Mouse (Mus musculus) megakaryocyte, embryonic 14.5 days (primary cell): Measurements from ENCODE around the gene Fam183b.
"Not testable (repeated sequence)": the region's sequence is repeated elsewhere in the genome, so short reads cannot be mapped to it uniquely, and the experiment has no call there.

Experiments used
- FLI1 ChIP-seq: IDR thresholded peaks from 2 replicates; pipeline ENCODE4 v1.6.1; 2012; ENCODE audit warnings: low read length, inconsistent platforms, mixed read lengths
- GATA1 ChIP-seq: IDR thresholded peaks from 3 replicates; pipeline ENCODE4 v1.6.1; 2012; ENCODE audit warnings: mixed read lengths, low read length, inconsistent platforms, borderline replicate concordance

DNA sequence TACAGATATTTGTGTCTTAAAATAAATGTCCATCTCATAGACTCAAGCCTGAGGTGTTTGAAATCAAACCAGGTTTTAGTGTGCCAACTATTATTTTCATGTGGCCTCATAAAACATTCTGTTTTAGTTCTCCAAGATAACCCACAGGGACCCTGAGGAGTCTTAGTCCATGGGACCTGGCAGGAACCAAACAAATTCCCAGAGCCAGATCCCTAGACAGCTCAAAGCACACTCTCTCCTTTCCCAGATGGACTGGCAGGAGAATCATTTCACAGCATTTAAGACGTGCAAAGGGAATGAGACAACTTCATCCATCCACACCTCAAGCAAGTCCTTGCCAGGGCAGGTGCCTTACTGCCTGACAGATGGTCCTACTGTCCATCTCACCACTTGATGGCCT is 12.9 kb upstream of the Fam183b start, which contains the start of gene Olfr313:
- TF ChIP-seq GATA1, FLI1: not testable (repeated sequence)
